Mouse (Mus musculus) layer of hippocampus, postnatal 10 days (tissue): ENCODE measurements around the gene Gm38392. TPM values are rescaled to one million over a fixed set of nuclear protein-coding genes. Genes with fewer than 3 reads are reported as not detected.
A peak's percentile ranks its signal among the peaks of the same experiment; 100 is the strongest.
"Not testable (repeated sequence)": the region's sequence is repeated elsewhere in the genome, so short reads cannot be mapped to it uniquely, and the experiment has no call there.

Experiments
- DNase-seq, 2 experiments: peaks; one replicate each; pipeline ENCODE4 v3.0.0; 2021; ENCODE audit warnings: low spot score in 2 of 2
- total RNA-seq, 2 experiments: library from RNA; stranded (reverse); gene quantifications; 2 replicates each; pipeline ENCODE4 v1.2.3; 2021

Gm38392 gene
- total RNA-seq, 2 experiments from 2014 or later, result 0.78 to 0.83 TPM

GRCm38 (mm10) chr3:88280035-88280434 lies 7.0 kb downstream of the Gm38392 start:
- DNase-seq, result no peak

- DNase-seq, result peak; percentile 36 to 43
Observed at GRCm38 (mm10) chr3:88276529-88277143, 10.4 kb downstream of the Gm38392 start.

- no peak for DNase-seq
Observed at GRCm38 (mm10) chr3:88276121-88276520, 10.9 kb downstream of the Gm38392 start.

- DNase-seq, result no peak
Observed at GRCm38 (mm10) chr3:88274002-88274401, 13.0 kb downstream of the Gm38392 start.

- no peak for DNase-seq
Observed at GRCm38 (mm10) chr3:88271859-88272258, 15.2 kb downstream of the Gm38392 start.

GRCm38 (mm10) chr3:88271298-88271697 lies 15.7 kb downstream of the Gm38392 start:
- DNase-seq, result not testable (repeated sequence)

- no peak for DNase-seq
Observed at GRCm38 (mm10) chr3:88268991-88269390, 18.0 kb downstream of the Gm38392 start.

GRCm38 (mm10) chr3:88268014-88268413 lies 19.0 kb downstream of the Gm38392 start:
- not testable (repeated sequence) for DNase-seq

GRCm38 (mm10) chr3:88262346-88262745 lies 24.7 kb downstream of the Gm38392 start:
- DNase-seq, result no peak

GRCm38 (mm10) chr3:88256382-88256781 lies 30.6 kb downstream of the Gm38392 start:
- no peak for DNase-seq

GRCm38 (mm10) chr3:88255950-88256349 lies 31.1 kb downstream of the Gm38392 start:
- DNase-seq, result no peak

GRCm38 (mm10) chr3:88254268-88254926 lies 32.6 kb downstream of the Gm38392 start, which contains the start of gene Rhbg:
Rhbg (minus strand) TSS chr3:88254709.
- peak in 1 of 2 experiments; percentile 34 for DNase-seq

GRCm38 (mm10) chr3:88252739-88253138 lies 34.3 kb downstream of the Gm38392 start:
- DNase-seq, result no peak

- DNase-seq, result no peak
Observed at GRCm38 (mm10) chr3:88248406-88248805, 38.6 kb downstream of the Gm38392 start.

GRCm38 (mm10) chr3:88247666-88248065 lies 39.3 kb downstream of the Gm38392 start:
- DNase-seq, result no peak

GRCm38 (mm10) chr3:88245811-88246210 lies 41.2 kb downstream of the Gm38392 start:
- DNase-seq, result peak; percentile 82 to 85

- DNase-seq, result peak; percentile 77 to 84
Observed at GRCm38 (mm10) chr3:88244071-88244470, 42.9 kb downstream of the Gm38392 start.

- DNase-seq, result peak; percentile 89 to 91
Observed at GRCm38 (mm10) chr3:88242531-88242930, 44.5 kb downstream of the Gm38392 start.

GRCm38 (mm10) chr3:88241045-88241786 lies 45.8 kb downstream of the Gm38392 start:
- DNase-seq, result peak in 1 of 2 experiments; percentile 60

GRCm38 (mm10) chr3:88239446-88239845 lies 47.6 kb downstream of the Gm38392 start:
- peak in 1 of 2 experiments; percentile 35 for DNase-seq

GRCm38 (mm10) chr3:88238866-88239391 lies 48.1 kb downstream of the Gm38392 start:
- peak; percentile 54 to 64 for DNase-seq
